ENCODE assay signal across 26 mouse cellular contexts in the genomic region with DNA sequence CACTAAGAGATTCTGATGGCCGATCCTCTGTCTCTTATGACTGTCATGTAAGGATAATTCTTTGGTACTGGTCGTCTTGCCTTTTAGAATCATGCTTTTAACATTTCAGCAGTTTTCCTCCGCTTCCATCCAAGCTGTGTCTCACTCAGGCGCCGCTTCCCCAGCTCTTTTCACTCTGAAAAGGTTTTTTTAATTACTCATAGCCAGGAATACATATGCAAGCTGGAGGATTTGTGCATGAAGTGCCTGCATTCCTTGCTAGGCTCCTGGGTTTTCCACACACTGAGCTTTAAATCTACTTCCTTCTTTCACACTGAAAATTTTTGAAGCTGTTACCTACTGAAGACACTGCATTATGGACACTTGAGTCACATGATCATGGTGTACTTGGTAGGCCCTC. TPM values are rescaled to one million over a fixed set of nuclear protein-coding genes. Genes with fewer than 3 reads are reported as not detected.
DNase-seq lines count a peak whose midpoint lies in the region; ATAC-seq lines count a peak whose summit lies in the region.
"Had no signal": no experiment of that assay in that cellular context is flagged by ENCODE, and none has a peak within 500 bp of the region (broad histone marks: within the 10 kb centered on the region; RNA-seq: fewer than 3 reads in every experiment).

No protein-coding gene starts in this region.

- H3K27ac ChIP-seq in heart, embryonic 10.5 days = no peak overlapping the region
- H3K27ac ChIP-seq in midbrain, embryonic 10.5 days (replicated peaks) = 0 out of 2 replicates have a peak overlapping the region, but pooled peaks have one; percentile 33
- H3K27ac ChIP-seq in midbrain, embryonic 13.5 days = no peak overlapping the region
- H3K27ac ChIP-seq: embryonic facial prominence, embryonic 10.5 days; forebrain, embryonic 10.5 days; gastrocnemius, adult 2 months; heart, adult 2 months; hindbrain, embryonic 15.5 days had no signal

- intact Hi-C loops in left cerebral cortex, postnatal 25 days (cut with DNase I) = no loop called here

- no peak overlapping the region for H3K4me2 ChIP-seq in midbrain, embryonic 13.5 days (replicated peaks)
- H3K4me2 ChIP-seq: heart, embryonic 12.5 days; hindbrain, embryonic 15.5 days had no signal

- no peak overlapping the region for H3K4me3 ChIP-seq in heart, embryonic 10.5 days
- no peak overlapping the region for H3K4me3 ChIP-seq in midbrain, embryonic 10.5 days
- H3K4me3 ChIP-seq in midbrain, embryonic 13.5 days (replicated peaks) = no peak overlapping the region
- H3K4me3 ChIP-seq: embryonic facial prominence, embryonic 10.5 days; erythroblast, embryonic 14.5 days; forebrain, embryonic 10.5 days; gastrocnemius, adult 2 months; heart, adult 2 months; heart, embryonic 12.5 days; hindbrain, embryonic 15.5 days had no signal

- no peak for ATAC-seq in midbrain, embryonic 13.5 days
- ATAC-seq: forebrain, embryonic 14.5 days; Patski had no signal

- no peak overlapping the region for H3K9ac ChIP-seq in midbrain, embryonic 13.5 days (replicated peaks)
- H3K9ac ChIP-seq: heart, embryonic 12.5 days; hindbrain, embryonic 15.5 days had no signal

- H3K4me1 ChIP-seq in heart, embryonic 10.5 days = peaks cover 12% of the 10 kb centered on the region
- H3K4me1 ChIP-seq in midbrain, embryonic 10.5 days = peaks cover 24% of the 10 kb centered on the region
- H3K4me1 ChIP-seq in midbrain, embryonic 13.5 days (replicated peaks) = peaks cover 25% of the 10 kb centered on the region
- H3K4me1 ChIP-seq: hindbrain, embryonic 15.5 days had no signal

- H3K27me3 ChIP-seq in heart, embryonic 10.5 days (ENCODE audit: insufficient read depth, poor library complexity, severe bottlenecking) = no peaks in the 10 kb centered on the region
- H3K27me3 ChIP-seq in midbrain, embryonic 10.5 days (ENCODE audit: low read depth, poor library complexity, severe bottlenecking) = no peaks in the 10 kb centered on the region
- no peaks in the 10 kb centered on the region for H3K27me3 ChIP-seq in midbrain, embryonic 13.5 days
- H3K27me3 ChIP-seq: CH12.LX; heart, embryonic 12.5 days; hindbrain, embryonic 15.5 days; Patski had no signal

- no peaks in the 10 kb centered on the region for H3K9me3 ChIP-seq in heart, embryonic 10.5 days
- H3K9me3 ChIP-seq in midbrain, embryonic 10.5 days (replicated peaks) = 0 out of 2 replicates have a peak, but pooled peaks cover 3% of the 10 kb centered on the region
- no peaks in the 10 kb centered on the region for H3K9me3 ChIP-seq in midbrain, embryonic 13.5 days
- H3K9me3 ChIP-seq: embryonic facial prominence, embryonic 10.5 days; forebrain, embryonic 10.5 days; hindbrain, embryonic 15.5 days had no signal

- peaks cover 27% of the 10 kb centered on the region for H3K36me3 ChIP-seq in heart, embryonic 10.5 days
- peaks cover 28% of the 10 kb centered on the region for H3K36me3 ChIP-seq in midbrain, embryonic 10.5 days
- peaks cover 11% of the 10 kb centered on the region for H3K36me3 ChIP-seq in midbrain, embryonic 13.5 days

- WGBS in heart, embryonic 10.5 days = 89% methylated on average over 5 of the region's 5 CpGs
- 84% methylated on average over 5 of the region's 5 CpGs for WGBS in midbrain, embryonic 10.5 days
- WGBS in midbrain, embryonic 13.5 days = 59% methylated on average over 5 of the region's 5 CpGs

- DNase-seq in heart, adult 11 months = peak; percentile 13
- no peak for DNase-seq in heart, embryonic 10.5 days (ENCODE audit: low spot score)
- no peak for DNase-seq in midbrain, embryonic 10.5 days (ENCODE audit: low spot score)
- peak; percentile 58 for DNase-seq in brain, adult 2 months (ENCODE audit: low read depth, low spot score)
- DNase-seq in left cerebral cortex, postnatal 25 days (ENCODE audit: low spot score in 2 of 2) = peak; percentile 26 to 78
- DNase-seq in gastrocnemius, postnatal 25 days = no peak
- no peak for DNase-seq in heart, adult 18-20 months
- DNase-seq: adrenal gland, adult 2 months; adrenal gland, postnatal 25 days; cerebellum, adult 2 months; cerebellum, postnatal 10 days; gastrocnemius, adult 2 months; gastrocnemius, postnatal 36 days; heart, adult 2 months had no signal

RNA-seq across cellular contexts. Expression of a gene that starts 17.0 kb away (rescaled TPM):
- polyA plus RNA-seq in heart, embryonic 10.5 days (2016; fragmentation: Nextera tagmentation; extraction: Ambion mirVana) = 0.27 and 1.9 TPM in 2 replicates
- polyA plus RNA-seq in midbrain, embryonic 10.5 days (2016; fragmentation: Nextera tagmentation; extraction: Ambion mirVana) = 0.21 and 0.31 TPM in 2 replicates
- polyA plus RNA-seq in midbrain, embryonic 13.5 days (2015; fragmentation: Nextera tagmentation; extraction: Ambion mirVana) = 0.17 TPM in 1 of 2 replicates, not detected in the other
- not detected for total RNA-seq in left cerebral cortex, postnatal 25 days (2021)
- not detected for total RNA-seq in gastrocnemius, postnatal 25 days (2021)
- not detected for total RNA-seq in heart, adult 18-20 months (2021)
- total RNA-seq: adrenal gland, postnatal 25 days; CH12.LX; gastrocnemius, adult 2 months; gastrocnemius, postnatal 36 days; heart, adult 2 months; heart, postnatal 25 days had no signal
- polyA plus RNA-seq: adrenal gland, adult 2 months; embryonic facial prominence, embryonic 14.5 days; erythroblast, embryonic 14.5 days; forebrain, embryonic 10.5 days; forebrain, embryonic 14.5 days; hindbrain, embryonic 11.5 days had no signal

RNA-seq across cellular contexts. Expression of a gene that starts 23.3 kb away (rescaled TPM):
- polyA plus RNA-seq in heart, embryonic 10.5 days (2016; fragmentation: Nextera tagmentation; extraction: Ambion mirVana) = 39.8 and 40.5 TPM in 2 replicates
- polyA plus RNA-seq in midbrain, embryonic 10.5 days (2016; fragmentation: Nextera tagmentation; extraction: Ambion mirVana) = 45.9 and 48.4 TPM in 2 replicates
- 25.3 and 29.8 TPM in 2 replicates for polyA plus RNA-seq in midbrain, embryonic 13.5 days (2015; fragmentation: Nextera tagmentation; extraction: Ambion mirVana)
- 1 to 10 TPM; 8.1 to 9.6 TPM for total RNA-seq in left cerebral cortex, postnatal 25 days (2021)
- 1 to 10 TPM; 5.0 to 5.6 TPM for total RNA-seq in gastrocnemius, postnatal 25 days (2021)
- total RNA-seq in heart, adult 18-20 months (2021) = 1 to 10 TPM; 6.6 to 6.7 TPM

RNA-seq across cellular contexts. Expression of a gene that starts 23.4 kb away (rescaled TPM):
- 35.3 and 38.5 TPM in 2 replicates for polyA plus RNA-seq in heart, embryonic 10.5 days (2016; fragmentation: Nextera tagmentation; extraction: Ambion mirVana)
- polyA plus RNA-seq in midbrain, embryonic 10.5 days (2016; fragmentation: Nextera tagmentation; extraction: Ambion mirVana) = 55.2 and 59.9 TPM in 2 replicates
- 40.2 and 40.8 TPM in 2 replicates for polyA plus RNA-seq in midbrain, embryonic 13.5 days (2015; fragmentation: Nextera tagmentation; extraction: Ambion mirVana)
- total RNA-seq in left cerebral cortex, postnatal 25 days (2021) = 10 to 100 TPM; 16.0 to 16.2 TPM
- total RNA-seq in gastrocnemius, postnatal 25 days (2021) = 1 to 10 TPM; 6.3 to 7.4 TPM
- total RNA-seq in heart, adult 18-20 months (2021) = 1 to 10 TPM; 6.7 to 7.2 TPM

Comparison
In these comparisons a context has a peak if more than half of its experiments do, and no peak if none do; other contexts are left out.
1. DNase-seq: peak in heart, adult 11 months (single experiment), brain, adult 2 months (single experiment) and left cerebral cortex, postnatal 25 days (2 of 2); none in heart, embryonic 10.5 days (single experiment), midbrain, embryonic 10.5 days (single experiment), gastrocnemius, postnatal 25 days (single experiment) and heart, adult 18-20 months (0 of 2).